Mouse (Mus musculus) limb, embryonic 11.5 days (tissue): ENCODE results near the gene Stx2. TPM values are rescaled to one million over a fixed set of nuclear protein-coding genes. Genes with fewer than 3 reads are reported as not detected.

ENCODE experiments used
- ATAC-seq: fragments of 200-750 bp; cut with Nextera tagmentation; 2 replicates; pipeline ENCODE4 v1.8.0; 2017; ENCODE audit warnings: low read depth; ENCODE audit not compliant: insufficient number of reproducible peaks, low FRiP score, low TSS enrichment
- DNase-seq: peaks from one replicate; pipeline ENCODE4 v3.0.0-alpha.2; 2015; ENCODE audit warnings: low spot score
- H3K27ac ChIP-seq: fragments of 300-500 bp; sonication (generic); replicated peaks from 2 replicates; pipeline ENCODE4 v1.5.1; 2014; ENCODE audit warnings: low read depth, mild to moderate bottlenecking, low read length
- H3K27me3 ChIP-seq: fragments of 300-500 bp; sonication (generic); 2 replicates; pipeline ENCODE4 v1.6.1; 2014; ENCODE audit warnings: mild to moderate bottlenecking, low read length, mixed read lengths; ENCODE audit not compliant: control insufficient read depth, insufficient read depth
- H3K36me3 ChIP-seq: fragments of 300-500 bp; sonication (generic); 2 replicates; pipeline ENCODE4 v1.6.1; 2014; ENCODE audit warnings: mild to moderate bottlenecking, low read length, moderate library complexity, mixed read lengths; ENCODE audit not compliant: control insufficient read depth, insufficient read depth
- H3K4me1 ChIP-seq: fragments of 300-500 bp; sonication (generic); 2 replicates; pipeline ENCODE4 v1.6.1; 2014; ENCODE audit warnings: low read length, mixed read lengths; ENCODE audit not compliant: control insufficient read depth, insufficient read depth
- H3K4me2 ChIP-seq: fragments of 300-500 bp; sonication (generic); 2 replicates; pipeline ENCODE4 v1.6.1; 2014; ENCODE audit warnings: low read depth, mild to moderate bottlenecking, moderate library complexity; ENCODE audit not compliant: severe bottlenecking
- H3K4me3 ChIP-seq: fragments of 300-500 bp; sonication (generic); 2 replicates; pipeline ENCODE4 v1.5.1; 2014; ENCODE audit warnings: low read depth, low read length
- H3K9ac ChIP-seq: fragments of 300-500 bp; sonication (generic); 2 replicates; pipeline ENCODE4 v1.6.1; 2014; ENCODE audit warnings: mild to moderate bottlenecking, low read length
- H3K9me3 ChIP-seq: fragments of 300-500 bp; sonication (generic); 2 replicates; pipeline ENCODE4 v1.6.1; 2016; ENCODE audit warnings: low read length; ENCODE audit not compliant: control insufficient read depth
- WGBS: fragments of 180-500 bp; shearing (Covaris S2); extraction: QIAGEN DNeasy Blood & Tissue Kit; methylation state at CpG from one replicate; pipeline ENCODE4 v1.1.7; 2014; 5-methylcytosine and 5-hydroxymethylcytosine counted together
- polyA plus RNA-seq: library from polyadenylated mRNA; unstranded; fragments of >200 nt; fragmentation: Nextera tagmentation; extraction: Ambion mirVana; gene quantifications from 2 replicates; pipeline ENCODE4 v1.2.1, GENCODE M21; 2014

The Stx2 gene
- polyA plus RNA-seq, 1 experiment from 2014 or later = 27.3 TPM

DNA sequence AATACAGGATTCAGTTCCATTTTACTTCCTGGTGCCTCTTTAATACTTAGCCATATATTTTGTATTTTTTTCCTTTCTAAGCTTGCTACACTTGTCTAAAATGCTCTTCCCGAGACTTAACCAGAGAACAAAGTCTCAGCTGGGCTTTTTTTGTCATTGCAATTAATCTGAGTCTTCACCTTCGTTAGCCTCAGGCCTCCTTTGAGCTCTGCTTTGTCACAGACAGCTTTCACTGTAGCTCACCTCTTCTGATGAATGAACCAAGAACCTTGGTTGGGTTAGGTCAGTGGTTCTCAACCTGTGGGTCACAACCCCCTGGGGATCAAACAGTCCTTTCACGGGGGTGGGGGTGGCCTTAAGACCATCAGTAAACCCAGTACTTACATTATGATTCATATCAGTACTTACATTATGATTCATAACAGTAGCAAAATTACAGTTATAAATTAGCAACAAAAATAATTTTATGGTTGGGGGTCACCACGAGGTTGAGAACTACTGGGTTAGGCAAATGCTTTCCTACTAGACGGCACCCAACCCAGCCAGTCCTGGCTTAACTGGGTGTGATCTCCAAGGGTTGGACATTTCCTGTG, 20.9 kb upstream of the Stx2 start:
- no peaks in the 10 kb centered on the region for H3K4me1 ChIP-seq
- no peaks in the 10 kb centered on the region; the same call in 1 of the 2 replicates for H3K9me3 ChIP-seq
- WGBS = 78% methylated on average over 5 of the region's 5 CpGs
- no peak overlapping the region for H3K27ac ChIP-seq
- ATAC-seq = no peak
- DNase-seq = no peak
- H3K27me3 ChIP-seq = no peaks in the 10 kb centered on the region
- H3K4me3 ChIP-seq = no peak overlapping the region
- no peak overlapping the region for H3K4me2 ChIP-seq
- H3K9ac ChIP-seq = no peak overlapping the region
- H3K36me3 ChIP-seq = peaks cover 6% of the 10 kb centered on the region

- no peaks in the 10 kb centered on the region; the same call in 1 of the 2 replicates for H3K9me3 ChIP-seq
- no peak overlapping the region for H3K4me3 ChIP-seq
- ATAC-seq (no peak), DNase-seq (no peak)
- 79% methylated on average over 1 of the region's 1 CpGs for WGBS
- H3K36me3 ChIP-seq = peaks cover 11% of the 10 kb centered on the region
- H3K4me2 ChIP-seq = no peak overlapping the region
- 0 out of 2 replicates have a peak, but pooled peaks cover 3% of the 10 kb centered on the region for H3K4me1 ChIP-seq
- no peaks in the 10 kb centered on the region for H3K27me3 ChIP-seq
- H3K9ac ChIP-seq = no peak overlapping the region
- no peak overlapping the region for H3K27ac ChIP-seq
Observed at GRCm38 (mm10) chr5:129026637-129027036, 18.3 kb upstream of the Stx2 start.

DNA sequence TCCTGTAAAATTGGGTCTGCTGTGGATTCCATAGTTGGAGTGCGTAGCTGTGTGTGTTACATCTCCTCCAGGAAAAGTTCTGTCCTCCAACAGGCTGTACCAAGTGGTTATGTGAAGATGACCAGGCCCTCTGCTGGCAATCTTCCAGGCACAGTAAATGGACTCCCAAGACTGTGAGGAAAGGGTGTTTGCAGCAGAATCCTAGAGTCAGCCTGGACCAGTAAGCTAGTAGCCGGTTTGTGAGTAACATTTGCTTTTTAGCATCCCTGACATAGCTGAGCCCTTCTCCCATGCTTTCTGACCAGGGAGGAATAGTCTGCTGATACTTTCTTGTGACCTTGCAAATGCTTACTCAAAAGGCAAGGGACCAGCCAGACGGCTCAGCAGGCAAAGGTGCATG, 17.8 kb upstream of the Stx2 start:
- Histone ChIP-seq H3K4me2 (no peak overlapping the region), H3K36me3 (peaks cover 13% of the 10 kb centered on the region), H3K27me3 (no peaks in the 10 kb centered on the region), H3K4me1 (0 out of 2 replicates have a peak, but pooled peaks cover 4% of the 10 kb centered on the region), H3K4me3 (no peak overlapping the region), H3K27ac (no peak overlapping the region), H3K9ac (no peak overlapping the region), H3K9me3 (no peaks in the 10 kb centered on the region; the same call in 1 of the 2 replicates)
- no peak for DNase-seq
- ATAC-seq = no peak
- WGBS = 89% methylated on average over 3 of the region's 3 CpGs

DNA sequence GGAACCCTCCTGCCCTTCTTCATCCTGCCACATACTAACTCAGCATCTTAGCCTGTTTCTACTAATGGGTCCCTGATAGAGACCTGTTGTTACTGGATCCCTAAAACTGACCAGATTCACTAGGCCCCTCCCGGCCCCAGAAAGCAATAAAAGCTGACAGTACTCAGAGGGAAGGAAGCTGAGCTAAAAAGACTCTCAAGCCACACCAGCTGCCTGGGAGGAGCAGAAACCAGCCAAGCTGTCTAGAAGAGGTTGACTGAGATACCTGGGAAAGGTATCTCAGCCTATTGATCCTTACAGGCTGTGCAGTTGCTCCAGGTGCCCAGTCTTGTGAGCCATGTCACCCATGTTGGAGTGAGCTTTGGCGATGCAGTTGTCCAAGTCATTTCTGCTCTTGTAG, 17.4 kb upstream of the Stx2 start:
- Histone ChIP-seq H3K4me3 (no peak overlapping the region), H3K4me1 (0 out of 2 replicates have a peak, but pooled peaks cover 4% of the 10 kb centered on the region), H3K27ac (no peak overlapping the region), H3K9ac (no peak overlapping the region), H3K9me3 (no peaks in the 10 kb centered on the region; the same call in 1 of the 2 replicates), H3K27me3 (no peaks in the 10 kb centered on the region), H3K36me3 (peaks cover 13% of the 10 kb centered on the region), H3K4me2 (no peak overlapping the region)
- no peak for DNase-seq
- 77% methylated on average over 2 of the region's 2 CpGs for WGBS
- no peak for ATAC-seq

GRCm38 (mm10) chr5:129025048-129025447, 16.7 kb upstream of the Stx2 start:
- DNase-seq = peak; percentile 39
- Histone ChIP-seq H3K9ac (no peak overlapping the region), H3K27me3 (no peaks in the 10 kb centered on the region), H3K4me3 (no peak overlapping the region), H3K4me2 (no peak overlapping the region), H3K27ac (no peak overlapping the region), H3K9me3 (no peaks in the 10 kb centered on the region; the same call in 1 of the 2 replicates), H3K36me3 (peaks cover 13% of the 10 kb centered on the region), H3K4me1 (0 out of 2 replicates have a peak, but pooled peaks cover 4% of the 10 kb centered on the region)
- 44% methylated on average over 2 of the region's 2 CpGs for WGBS
- no peak for ATAC-seq

DNA sequence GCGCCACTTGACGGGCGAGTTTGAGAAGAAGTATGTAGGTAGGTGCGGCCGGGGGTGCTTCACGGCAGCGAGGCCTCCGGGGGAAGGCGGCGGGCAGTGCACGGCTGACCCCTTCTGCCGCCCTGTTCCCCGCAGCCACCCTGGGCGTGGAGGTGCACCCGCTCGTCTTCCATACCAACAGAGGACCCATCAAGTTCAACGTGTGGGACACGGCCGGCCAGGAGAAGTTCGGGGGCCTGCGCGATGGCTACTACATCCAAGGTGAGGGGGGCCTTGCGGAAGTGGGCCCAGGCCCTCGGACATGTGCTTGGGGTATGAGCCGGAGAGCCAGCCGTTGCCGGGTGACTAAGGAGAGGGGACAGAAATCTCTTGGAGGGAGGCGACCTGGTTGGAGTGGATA, 12.4 kb upstream of the Stx2 start:
- peak; percentile 59 for DNase-seq
- Histone ChIP-seq H3K4me1 (0 out of 2 replicates have a peak, but pooled peaks cover 4% of the 10 kb centered on the region), H3K9ac (peak overlapping the region; percentile 98), H3K9me3 (no peaks in the 10 kb centered on the region), H3K4me2 (peak overlapping the region; percentile 86), H3K27me3 (no peaks in the 10 kb centered on the region), H3K4me3 (peak overlapping the region; percentile 94), H3K36me3 (peaks cover 7% of the 10 kb centered on the region; the same call in 1 of the 2 replicates), H3K27ac (peak overlapping the region; percentile 97)
- WGBS = 8% methylated on average over 28 of the region's 28 CpGs
- peak; percentile 10; the same call in 1 of the 2 replicates for ATAC-seq

GRCm38 (mm10) chr5:129020300-129020668, 11.9 kb upstream of the Stx2 start:
- H3K4me3 ChIP-seq = peak overlapping the region; percentile 94
- peak overlapping the region; percentile 86 for H3K4me2 ChIP-seq
- WGBS = under 1% methylated on average over 44 of the region's 56 CpGs
- H3K4me1 ChIP-seq = 0 out of 2 replicates have a peak, but pooled peaks cover 4% of the 10 kb centered on the region
- H3K9me3 ChIP-seq = no peaks in the 10 kb centered on the region
- H3K36me3 ChIP-seq = peaks cover 7% of the 10 kb centered on the region; the same call in 1 of the 2 replicates
- peak; percentile 51 for ATAC-seq
- H3K9ac ChIP-seq = peak overlapping the region; percentile 98
- H3K27me3 ChIP-seq = no peaks in the 10 kb centered on the region
- peak overlapping the region; percentile 97 for H3K27ac ChIP-seq
- no peak for DNase-seq

DNA sequence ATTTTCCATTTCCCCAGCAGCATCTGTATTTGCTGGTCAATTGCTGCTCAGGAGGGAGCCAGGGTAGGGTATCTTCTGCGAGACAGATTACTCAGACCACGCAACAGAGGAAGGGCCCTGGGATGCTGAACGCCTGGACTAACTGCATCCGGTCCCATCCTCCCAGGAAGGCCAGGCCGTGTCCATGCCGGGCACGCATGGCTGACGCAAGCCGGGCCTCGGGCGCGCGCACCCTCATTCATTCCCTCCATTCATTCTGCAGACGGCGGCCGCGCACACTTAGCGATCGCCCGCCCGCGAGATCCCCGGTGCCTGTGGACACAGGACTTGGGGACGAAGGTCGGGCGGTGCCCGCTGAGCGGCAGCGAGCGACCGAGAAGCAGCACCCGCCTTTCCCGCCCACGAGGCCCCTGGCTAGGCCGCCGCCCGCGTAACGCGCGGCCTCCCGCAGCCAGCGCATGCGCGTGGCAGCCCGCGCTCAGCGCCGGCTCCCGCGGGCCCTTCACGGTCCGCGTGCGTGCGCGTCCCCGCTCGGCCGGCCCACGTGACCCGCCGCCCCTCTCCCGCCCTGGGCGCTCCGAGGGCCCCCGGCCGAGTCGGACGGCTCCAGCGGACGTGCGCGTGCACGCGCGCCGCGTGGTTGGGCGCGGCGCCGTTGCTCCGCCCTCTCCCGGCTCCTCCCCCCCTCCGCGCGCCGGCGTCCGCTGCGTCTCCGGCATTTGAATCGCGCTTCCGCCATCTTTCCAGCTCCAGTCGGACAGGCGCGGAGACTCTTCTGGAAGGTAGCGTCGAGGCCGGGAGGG, 11.3 kb upstream of the Stx2 start, which contains the start of gene Ran:
Ran (plus strand) TSS at position 573 of the 803 bp plus-strand sequence.
- WGBS = under 1% methylated on average over 85 of the region's 102 CpGs
- Histone ChIP-seq H3K9me3 (no peaks in the 10 kb centered on the region), H3K4me3 (peak within 1 kb of the TSS; percentile 94), H3K27me3 (no peaks in the 10 kb centered on the region), H3K9ac (peak within 1 kb of the TSS; percentile 98), H3K4me1 (0 out of 2 replicates have a peak, but pooled peaks cover 4% of the 10 kb centered on the region), H3K36me3 (peaks cover 7% of the 10 kb centered on the region; the same call in 1 of the 2 replicates), H3K27ac (peak within 1 kb of the TSS; percentile 97), H3K4me2 (peak within 1 kb of the TSS; percentile 86)
- ATAC-seq (peak; percentile 92), DNase-seq (peak; percentile 96)
